Mouse (Mus musculus): ENCODE results near the gene Xrcc1.

The Xrcc1 gene

DNA sequence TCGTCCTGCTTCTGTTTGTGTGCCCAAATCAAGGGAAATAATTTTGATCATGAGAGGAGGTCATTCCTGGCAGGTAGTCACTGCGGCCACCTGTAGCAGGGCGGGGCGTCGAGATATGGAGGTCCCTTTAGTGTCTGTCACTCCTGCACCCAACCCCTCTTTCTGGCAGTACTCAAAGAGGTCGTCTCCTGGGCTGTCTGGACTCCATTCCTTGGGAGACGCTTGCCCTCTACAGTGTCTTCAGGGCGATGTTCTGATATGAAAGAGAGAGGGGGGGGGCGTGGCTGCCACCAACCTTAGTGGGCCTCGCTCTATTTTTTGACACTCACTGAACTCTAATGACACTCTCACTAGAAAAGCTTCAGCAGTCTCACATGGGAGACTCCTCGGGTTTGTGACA, 16.5 kb upstream of the Xrcc1 start:
- DNase-seq: no peak

DNA sequence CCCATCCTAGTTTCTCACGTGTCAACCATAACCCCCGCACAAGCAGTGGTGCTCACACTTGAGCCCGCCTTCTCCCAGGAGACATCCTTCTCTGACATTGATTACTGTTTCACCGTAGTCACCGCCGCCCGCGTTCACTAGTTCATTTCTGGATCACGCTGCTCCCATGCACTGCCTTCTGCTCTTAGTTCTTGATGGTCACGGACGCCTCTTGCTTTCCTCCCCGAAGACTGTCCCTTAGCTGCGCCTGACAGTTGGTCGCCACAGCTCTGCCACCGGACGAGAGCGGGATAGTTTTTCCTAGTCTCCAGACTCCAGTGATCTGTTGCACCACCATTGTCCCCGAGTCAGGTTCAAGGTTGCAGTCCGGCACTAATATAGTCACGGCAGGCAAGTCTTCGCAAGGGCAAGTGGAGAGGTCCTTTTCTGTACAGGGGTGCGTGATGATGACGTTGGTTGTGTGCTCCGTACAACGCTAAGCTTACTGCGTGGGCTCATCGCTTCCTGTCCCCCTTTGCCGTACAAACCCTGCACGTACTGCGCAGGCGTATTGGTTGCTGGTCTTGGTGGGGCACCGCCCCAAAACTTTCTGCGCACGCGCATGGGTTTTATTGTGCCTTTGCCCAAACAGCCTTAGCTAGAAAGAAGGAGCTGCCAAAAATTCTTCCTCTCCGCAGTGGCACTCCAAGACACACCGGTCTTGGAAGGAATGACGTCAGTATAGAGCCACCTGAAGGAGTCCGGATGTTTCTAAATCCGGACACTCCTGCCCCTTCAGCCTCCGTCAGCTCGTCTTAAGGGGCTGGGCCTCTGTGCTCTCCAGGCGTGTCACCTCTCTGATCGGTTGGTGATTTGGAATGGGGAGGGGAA, 15.8 kb upstream of the Xrcc1 start, which contains the start of gene Irgq:
Gene Irgq, plus strand, starts transcription at position 628 of the 870 bp plus-strand sequence.
- DNase-seq: peak; percentile 99

DNA sequence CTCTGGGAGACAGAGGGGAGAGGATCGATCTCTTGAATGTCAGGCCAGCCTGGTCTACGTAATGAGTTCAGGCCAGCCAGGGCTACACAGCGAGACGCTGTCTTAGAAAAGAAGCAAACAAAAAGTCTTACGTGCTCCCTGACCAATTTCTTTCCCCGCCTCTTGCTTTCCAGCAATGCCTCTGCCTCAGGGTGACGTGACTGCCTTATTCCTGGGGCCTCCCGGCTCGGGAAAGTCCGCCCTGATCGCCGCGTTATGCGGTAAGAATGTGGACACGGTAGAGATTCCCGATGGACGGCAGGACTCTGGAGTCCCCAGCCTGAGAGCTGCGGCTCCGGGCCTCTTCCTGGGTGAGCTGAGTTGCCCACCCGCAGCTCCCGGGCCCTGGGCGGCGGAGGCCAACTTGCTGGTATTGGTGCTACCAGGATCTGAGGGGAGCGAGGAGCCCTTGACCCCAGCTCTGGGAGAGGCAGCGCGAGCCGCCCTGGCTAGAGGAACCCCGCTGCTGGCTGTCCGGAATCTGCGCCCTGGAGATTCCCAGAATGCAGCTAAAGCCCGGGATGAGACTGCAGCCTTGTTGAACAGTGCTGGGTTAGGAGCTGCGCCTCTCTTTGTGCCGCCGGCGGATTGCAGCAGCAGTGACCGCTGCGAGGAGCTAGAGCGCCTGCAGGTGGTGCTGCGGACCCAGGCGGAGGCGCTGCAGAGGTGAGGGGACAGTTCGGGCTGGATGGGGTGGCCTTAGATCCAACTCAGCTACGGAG, 14.7 kb upstream of the Xrcc1 start:
- DNase-seq: peak; percentile 77

DNA sequence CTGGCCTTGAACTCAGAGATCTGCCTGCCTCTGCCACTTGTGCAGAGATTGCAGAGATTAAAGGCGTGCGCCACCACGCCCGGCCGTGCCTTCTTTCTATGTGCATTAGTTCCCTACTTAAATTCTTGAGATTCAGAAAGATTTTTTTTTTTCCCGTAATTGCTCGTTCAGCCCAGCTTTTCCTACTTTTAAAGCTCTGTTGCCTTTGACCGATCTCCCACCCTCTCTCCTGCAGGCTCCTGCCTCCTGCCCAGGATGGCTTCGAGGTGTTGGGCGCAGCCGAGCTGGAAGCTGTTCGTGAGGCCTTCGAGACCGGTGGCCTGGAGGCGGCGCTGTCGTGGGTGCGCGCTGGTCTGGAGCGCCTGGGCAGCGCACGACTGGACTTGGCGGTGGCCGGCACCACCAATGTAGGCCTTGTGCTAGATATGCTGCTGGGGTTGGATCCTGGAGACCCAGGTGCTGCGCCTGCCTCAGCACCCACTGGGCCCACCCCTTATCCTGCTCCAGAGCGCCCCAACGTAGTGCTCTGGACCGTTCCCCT, 13.0 kb upstream of the Xrcc1 start:
- DNase-seq: no peak

DNA sequence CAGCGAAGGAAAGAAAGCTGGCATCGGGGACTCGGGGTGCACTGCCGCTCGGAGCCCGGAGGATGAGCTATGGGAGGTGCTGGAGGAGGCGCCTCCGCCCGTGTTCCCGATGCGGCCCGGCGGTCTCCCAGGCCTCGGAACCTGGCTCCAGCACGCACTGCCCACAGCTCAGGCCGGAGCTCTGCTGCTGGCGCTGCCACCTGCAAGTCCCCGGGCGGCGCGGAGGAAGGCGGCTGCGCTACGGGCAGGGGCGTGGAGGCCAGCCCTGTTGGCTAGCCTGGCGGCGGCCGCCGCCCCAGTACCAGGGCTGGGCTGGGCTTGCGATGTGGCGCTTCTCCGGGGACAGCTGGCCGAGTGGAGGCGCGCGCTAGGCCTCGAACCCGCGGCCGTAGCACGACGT, 12.3 kb upstream of the Xrcc1 start:
- no peak for DNase-seq

DNA sequence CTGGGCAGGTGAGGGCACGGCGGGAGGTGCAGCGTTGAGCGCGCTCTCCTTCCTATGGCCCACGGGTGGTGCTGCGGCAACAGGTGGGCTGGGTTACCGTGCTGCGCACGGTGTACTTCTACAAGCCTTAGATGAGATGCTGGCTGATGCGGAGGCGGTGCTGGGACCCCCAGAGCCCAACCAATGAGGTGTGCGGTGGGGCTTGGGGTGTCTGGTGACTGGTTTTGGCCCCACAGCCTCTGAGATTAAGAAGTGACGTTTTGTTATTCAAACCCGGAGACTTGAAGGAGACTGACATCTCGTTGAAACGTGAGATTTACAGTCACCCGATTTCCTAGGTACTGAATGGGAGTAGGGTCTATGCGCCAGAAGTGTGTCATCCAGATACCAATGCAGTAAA, 11.8 kb upstream of the Xrcc1 start:
- DNase-seq: no peak

DNA sequence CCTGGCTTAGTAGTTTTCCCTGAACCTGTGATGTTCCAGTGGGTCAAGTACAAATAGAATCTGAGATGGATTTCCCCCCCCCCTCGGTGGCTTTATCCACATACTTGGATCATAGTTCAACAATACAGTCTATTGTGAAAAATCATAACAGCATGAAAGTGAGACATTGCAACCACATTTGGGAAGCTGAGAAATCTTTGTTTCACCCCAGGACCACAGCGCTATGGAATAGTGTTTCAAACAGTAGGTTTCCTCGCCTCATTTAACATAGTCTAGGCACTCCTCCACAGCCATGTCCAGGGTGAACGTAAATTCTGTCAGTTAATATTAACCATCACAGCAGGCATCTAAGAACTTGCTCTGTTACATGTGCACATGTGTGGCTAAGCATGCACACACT, 9.0 kb upstream of the Xrcc1 start:
- no peak for DNase-seq

DNA sequence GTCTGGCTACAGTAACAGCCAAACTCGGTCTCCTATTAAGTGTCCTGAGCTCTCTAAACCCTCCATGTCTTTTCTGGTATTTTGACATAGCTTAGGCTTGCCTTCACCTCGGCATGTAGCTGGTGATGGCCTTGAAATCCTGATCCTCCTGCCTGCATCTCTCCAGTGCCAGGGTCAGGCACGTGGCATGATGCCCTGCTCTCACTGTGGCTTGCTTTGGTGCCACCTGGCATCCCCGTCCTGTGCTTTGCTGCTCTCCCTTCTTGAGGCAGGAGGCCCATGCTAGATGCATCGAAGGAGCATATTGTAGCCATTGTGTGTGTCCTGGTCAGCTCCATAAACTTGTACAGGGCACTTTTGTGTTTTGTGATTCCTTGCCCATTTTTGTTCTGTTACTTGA, 8.5 kb upstream of the Xrcc1 start:
- no peak for DNase-seq

DNA sequence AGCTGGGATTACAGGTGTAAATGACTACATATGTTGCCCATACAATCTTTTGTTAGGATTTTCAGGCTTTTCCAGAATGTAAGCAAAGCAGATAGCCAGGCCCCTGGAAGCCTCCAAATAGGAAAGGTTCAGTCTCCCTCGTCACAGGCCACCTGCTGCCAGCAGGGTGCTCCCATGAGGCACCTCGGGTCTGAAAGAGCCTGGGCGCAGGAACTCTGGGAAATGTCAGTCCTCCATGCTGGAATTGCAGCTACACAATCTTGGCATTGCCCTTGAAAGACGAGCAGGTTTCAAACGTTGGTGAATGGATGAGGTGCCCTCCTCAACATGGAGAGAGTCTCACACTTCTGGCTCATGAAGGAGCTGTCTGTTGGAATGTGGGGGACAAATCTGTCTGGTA, 7.9 kb upstream of the Xrcc1 start:
- DNase-seq: no peak

DNA sequence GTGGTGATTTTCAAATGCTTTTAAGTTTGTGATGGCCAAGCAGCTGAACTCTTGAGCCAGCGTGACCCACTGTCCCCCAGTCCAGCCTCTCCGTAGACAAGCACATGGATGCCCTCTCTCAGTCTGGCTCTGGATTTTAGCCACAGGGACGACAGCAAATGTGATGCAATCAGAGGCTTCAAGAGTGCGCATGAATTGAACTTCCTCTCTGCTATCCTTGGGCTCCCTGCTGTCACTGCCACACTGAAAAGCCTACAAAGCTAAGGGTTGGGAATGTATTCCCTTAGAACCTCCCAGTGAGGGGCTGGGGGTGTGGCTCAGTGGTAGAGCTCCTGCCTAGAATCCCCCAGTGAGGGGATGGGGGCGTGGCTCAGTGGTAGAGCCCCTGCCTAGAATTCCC, 7.4 kb upstream of the Xrcc1 start:
- DNase-seq: no peak

DNA sequence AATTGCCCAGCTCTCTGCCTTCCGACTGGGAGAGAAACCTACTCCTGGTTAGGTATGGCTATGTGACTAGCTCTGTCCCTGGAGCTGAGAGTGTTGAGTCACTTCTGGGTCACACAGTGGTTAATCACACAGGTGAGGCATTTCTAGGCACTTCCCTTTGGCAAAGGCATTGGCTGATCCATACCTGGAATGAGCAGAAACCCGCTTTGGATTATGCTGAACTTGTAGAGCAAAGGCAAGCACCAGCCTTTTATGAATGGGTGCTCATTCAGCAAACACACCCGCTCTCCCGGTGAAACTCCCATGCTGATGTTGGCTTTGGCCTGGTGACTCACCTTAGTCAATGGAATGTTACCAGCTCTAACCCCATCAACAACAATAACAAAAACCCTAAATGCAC, 6.4 kb upstream of the Xrcc1 start:
- DNase-seq: no peak

DNA sequence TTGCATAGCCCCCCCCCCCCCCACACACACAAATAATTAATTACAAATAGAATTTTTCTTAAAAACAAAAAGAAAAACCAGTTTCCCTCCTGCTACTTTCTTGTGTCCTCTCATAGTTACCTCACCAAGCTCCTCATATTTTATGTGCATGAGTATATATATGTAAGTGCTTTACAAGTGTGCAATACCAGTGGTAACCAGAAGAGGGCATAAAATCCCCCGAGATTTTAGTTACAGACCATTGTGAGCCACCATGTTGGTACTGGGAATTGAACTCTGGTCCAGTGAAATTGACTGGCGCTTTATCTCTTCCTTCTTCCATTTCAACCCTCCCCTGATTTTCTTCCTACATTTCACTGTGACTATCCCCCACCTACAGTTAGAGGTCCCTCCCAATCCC, 1.6 kb upstream of the Xrcc1 start:
- DNase-seq: no peak

DNA sequence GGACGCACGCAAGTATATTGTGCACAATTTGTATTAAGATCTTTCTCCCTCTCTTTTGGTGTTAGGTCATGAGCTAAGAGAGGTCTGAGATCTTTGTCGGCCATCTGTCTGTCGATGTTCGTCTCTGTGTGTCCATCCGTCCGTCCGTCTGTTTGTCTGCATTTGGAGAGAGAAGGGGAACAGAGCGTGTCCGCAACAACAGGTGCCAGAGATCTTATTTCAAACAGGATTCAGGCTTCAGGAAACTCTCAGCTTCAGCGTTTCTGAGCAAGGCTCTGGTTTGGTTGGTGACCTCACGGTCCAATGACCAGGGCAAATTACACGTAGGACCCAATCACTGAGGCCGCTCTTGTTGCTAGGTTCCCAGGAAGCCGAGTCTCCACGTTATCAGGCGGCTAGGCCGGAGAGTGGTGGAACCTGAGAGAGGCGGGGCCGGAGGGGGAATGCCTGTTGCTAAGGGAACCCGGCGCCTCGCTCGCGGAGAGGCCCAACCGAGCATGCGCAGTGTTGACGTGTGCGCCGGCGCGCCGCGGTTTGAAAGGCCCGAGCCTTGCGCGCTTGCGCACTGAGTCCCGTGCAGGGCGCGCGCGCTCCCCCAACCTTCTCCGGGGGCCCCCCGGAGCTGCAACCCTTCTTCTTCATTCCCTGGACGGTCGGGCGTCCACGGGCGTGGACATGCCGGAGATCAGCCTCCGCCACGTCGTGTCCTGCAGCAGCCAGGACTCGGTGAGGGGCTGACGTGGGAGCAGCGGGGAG, 723 bp downstream of the Xrcc1 start:
- DNase-seq: peak; percentile 99

DNA sequence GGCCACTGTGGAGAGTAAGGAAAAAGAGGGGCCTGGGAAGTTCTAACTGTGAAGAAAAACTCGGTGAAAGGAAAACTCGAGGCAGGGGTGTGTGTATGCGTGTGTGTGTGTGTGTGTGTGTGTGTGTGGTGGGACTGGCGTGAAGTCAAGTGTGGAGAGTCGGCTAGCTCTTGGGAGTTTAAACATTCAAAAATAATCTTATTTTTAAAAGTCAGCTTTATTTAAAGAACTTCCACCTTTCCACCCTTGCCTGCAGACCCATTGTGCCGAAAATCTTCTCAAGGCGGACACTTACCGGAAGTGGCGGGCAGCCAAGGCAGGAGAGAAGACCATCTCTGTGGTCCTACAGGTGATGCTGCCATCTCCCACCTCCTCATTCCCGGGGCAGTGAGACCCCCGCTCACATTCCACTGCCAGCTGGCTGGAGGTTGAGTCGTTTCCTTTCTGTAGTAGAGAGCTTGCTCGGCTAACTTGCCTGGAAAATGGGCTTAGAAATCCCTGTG, 1.5 kb downstream of the Xrcc1 start:
- no peak for DNase-seq

DNA sequence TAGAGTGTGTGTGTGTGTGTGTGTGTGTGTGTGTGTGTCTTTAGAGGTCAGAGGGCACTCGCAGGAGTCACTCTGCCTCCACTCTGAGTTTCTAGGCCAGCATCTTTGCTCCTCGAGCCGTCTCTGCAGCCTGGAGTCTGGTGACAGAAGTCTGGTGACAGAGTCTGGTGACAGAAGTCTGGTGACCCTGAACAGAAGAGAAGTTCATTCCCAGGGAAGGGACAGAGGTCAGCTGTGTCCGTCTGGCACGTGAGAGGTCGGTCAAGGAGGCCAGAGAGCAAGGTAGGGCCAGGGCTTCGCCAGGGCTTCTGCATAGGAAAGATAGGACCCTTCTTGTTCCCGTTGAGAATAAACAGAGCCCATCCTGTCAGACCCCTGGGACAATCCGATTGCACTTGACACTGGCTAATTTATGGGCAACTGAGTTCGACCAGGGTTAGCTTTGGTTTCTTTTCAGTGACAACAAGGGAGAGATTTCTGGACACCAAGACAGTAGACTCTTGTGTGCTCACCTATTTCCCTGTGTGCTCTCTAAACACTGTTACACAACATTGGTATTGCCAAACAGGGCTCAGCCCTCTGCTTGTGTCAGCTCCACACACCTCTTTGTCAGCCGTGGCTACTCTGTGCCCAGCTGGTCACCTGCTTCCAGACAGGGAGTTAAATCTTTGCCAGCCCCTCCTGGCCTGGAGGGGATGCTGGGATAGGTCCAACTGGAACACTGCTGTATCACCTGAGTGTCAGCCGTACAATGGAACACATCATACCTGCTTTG, 6.1 kb downstream of the Xrcc1 start:
- DNase-seq: no peak

DNA sequence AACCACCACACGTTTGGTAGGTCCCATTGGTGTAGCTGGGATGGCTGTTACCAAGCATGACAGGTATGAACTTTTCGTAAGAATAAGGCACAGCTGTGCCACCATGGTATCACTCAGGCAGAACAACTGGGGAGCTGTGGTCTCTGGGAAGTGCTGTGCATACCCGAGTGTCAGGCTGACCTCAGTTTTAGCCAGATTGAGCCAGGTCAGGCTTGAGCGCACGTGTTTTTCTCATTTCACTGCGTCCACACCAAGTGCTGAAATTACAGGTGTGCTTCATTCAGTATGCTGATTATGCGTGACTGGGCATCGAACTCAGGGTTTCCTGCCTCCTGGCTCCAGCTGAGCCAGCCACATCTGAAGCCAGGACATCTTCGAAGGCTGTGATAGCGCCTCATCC, 9.7 kb downstream of the Xrcc1 start:
- DNase-seq: no peak

DNA sequence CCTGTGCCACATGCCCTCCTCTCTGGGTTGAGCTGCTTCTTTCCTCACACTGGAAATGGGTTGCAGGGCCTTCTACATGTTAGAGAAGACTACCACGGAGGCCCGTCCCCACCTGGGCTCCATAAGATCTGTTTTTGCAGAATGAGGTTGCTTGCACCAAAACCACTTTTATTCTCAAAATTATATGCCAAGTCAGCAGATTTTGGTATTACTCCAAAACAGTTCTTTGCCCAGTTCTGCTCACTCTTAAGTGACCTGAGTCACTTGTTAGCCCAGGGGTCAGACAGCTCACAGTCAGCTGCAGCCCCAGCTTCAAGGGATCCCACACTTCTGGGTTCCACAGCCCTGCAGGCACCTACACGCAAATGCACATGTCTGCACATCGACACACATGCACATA, 15.4 kb downstream of the Xrcc1 start:
- DNase-seq: no peak

DNA sequence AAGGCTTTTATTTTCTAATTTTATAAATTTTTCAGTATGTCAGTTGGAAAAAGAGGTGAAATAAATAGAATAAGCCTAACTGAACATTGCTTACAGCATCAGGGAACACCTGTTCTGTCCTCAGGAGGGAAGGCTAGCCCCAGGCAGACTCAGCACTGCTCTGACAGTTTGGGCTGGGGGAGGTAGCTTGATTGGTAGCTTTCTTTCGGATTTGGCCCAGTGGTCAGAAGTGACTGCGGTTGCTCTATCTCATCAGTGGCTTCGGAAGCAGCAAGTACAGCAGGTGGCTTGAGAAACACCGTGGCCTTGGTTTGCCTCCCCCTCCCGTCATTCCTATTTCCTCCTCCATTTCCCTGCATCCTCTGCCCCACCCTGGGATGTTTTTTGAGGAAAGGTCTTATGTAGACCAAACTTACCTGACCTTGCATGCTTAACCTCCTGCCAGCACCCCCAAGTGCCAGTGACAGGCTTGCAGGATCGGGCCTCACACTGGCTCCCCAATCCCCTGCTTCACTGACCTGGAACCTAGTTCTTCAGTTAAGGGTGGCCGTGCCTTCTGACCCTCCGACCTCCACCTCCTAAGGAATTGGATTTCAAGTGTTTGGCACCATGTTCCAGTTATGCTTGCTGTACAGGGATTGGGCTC, 17.2 kb downstream of the Xrcc1 start:
- no peak for DNase-seq

DNA sequence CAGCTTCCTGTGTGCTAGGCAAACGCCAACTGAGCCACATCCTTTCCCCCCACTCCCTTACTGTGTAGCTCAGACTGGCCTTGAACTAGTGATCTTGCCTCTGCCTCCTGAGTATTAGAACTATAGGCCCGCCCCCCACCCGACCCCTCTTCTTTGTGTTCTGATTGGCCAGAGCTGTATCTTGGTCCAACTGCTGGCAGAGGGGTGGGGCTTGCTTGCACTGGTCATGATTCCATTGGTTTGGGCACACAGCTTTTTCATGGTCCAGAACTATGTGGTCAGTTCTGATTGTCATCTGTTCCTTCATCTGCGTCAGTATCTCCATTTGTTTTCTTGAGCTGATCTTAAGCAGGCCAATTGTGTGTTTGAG, 17.7 kb downstream of the Xrcc1 start:
- no peak for DNase-seq

DNA sequence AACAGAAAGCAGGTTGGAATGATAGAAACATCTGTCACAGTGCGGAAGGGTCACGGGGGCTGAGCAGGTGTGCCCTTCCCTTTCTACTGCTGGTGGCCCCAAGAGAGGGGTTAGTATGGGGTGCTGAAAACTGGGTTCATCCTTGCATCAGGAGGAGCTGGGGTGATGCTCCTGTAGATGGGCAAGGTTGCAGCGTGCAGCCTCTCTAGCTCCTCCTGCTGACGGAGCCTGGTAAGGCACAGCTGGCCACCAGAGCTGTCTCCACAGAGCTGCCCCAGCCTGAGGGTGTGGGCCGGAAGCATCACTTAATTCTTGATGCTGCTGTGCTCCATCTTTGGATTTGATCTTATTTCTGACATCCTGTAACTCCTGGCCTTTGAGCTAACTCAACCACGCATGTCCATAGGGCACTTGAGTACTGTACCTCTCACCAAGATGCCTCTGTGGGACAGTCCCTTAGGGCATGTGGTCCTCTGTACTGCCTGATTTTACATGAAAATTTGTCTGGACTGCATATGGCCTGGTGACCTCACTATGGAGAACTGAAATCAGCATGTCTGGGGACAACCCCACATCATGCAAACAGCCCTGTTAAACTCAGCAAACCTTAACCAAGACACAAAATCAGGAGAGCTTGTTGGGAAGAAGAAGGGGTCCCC, 18.6 kb downstream of the Xrcc1 start:
- peak; percentile 81 for DNase-seq

DNA sequence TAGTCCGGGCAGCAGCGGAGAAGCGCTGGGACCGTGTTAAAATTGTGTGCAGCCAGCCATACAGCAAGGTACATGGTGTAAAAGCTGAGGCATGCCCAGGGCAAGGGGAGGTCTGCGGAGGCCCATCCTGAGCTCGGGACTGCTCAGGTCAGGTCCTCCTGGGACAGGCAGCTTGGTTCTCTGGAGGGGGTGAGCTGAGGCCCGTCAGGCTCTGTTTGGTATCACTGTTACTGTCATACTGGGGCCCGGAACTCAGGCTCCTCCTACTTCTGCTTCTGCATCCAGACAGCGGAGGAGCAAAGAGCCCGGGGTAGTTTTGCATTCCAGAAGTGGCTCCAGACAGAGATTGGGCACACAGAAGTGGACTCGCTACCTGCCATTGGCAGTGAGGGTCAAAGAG, 19.5 kb downstream of the Xrcc1 start:
- DNase-seq: no peak
